Mouse (Mus musculus): Measurements from ENCODE around the gene Olfr576. TPM values are rescaled to one million over a fixed set of nuclear protein-coding genes. Genes with fewer than 3 reads are reported as not detected.
A peak's percentile ranks its signal among the peaks of the same experiment; 100 is the strongest.

Gene Olfr576
- polyA plus RNA-seq (2015; fragmentation: Nextera tagmentation; extraction: Ambion mirVana), result not detected in 2 replicates

- H3K9me3 ChIP-seq (ENCODE audit: control insufficient read depth, low read length), result no peaks in the 10 kb centered on the region
- H3K4me3 ChIP-seq (ENCODE audit: low read length), result no peak within 1 kb of the TSS
- H3K36me3 ChIP-seq (ENCODE audit: control insufficient read depth, insufficient read depth, low read length), result no peaks in the 10 kb centered on the region
- no peak for ATAC-seq
- H3K27ac ChIP-seq (ENCODE audit: low read depth, low read length), result no peak within 1 kb of the TSS
- H3K27me3 ChIP-seq (replicated peaks; ENCODE audit: control insufficient read depth, insufficient read depth, low read length), result no peaks in the 10 kb centered on the region
- no peak within 1 kb of the TSS for H3K4me2 ChIP-seq (ENCODE audit: low read length)
- no peak within 1 kb of the TSS for H3K9ac ChIP-seq (ENCODE audit: low read depth, low read length)
- WGBS, result 54% methylated on average over 2 of the region's 2 CpGs
- no peaks in the 10 kb centered on the region for H3K4me1 ChIP-seq (ENCODE audit: control insufficient read depth, insufficient read depth, low read depth, low read length)
These were observed at the start of gene Olfr576 for GRCm38 (mm10) chr7:102962360-102962759. TSS of gene Olfr576 (plus strand) at chr7:102962660.

- H3K9ac ChIP-seq (ENCODE audit: low read depth, low read length), result no peak overlapping the region
- WGBS, result 47% methylated on average over 1 of the region's 1 CpGs
- H3K4me3 ChIP-seq (ENCODE audit: low read length), result no peak overlapping the region
- no peaks in the 10 kb centered on the region for H3K36me3 ChIP-seq (ENCODE audit: control insufficient read depth, insufficient read depth, low read length)
- H3K4me2 ChIP-seq (ENCODE audit: low read length), result no peak overlapping the region
- no peaks in the 10 kb centered on the region for H3K4me1 ChIP-seq (ENCODE audit: control insufficient read depth, insufficient read depth, low read depth, low read length)
- H3K9me3 ChIP-seq (ENCODE audit: control insufficient read depth, low read length), result no peaks in the 10 kb centered on the region
- ATAC-seq, result no peak
- H3K27ac ChIP-seq (ENCODE audit: low read depth, low read length), result no peak overlapping the region
- H3K27me3 ChIP-seq (replicated peaks; ENCODE audit: control insufficient read depth, insufficient read depth, low read length), result no peaks in the 10 kb centered on the region
These were observed 47.2 kb upstream of the Olfr576 start for GRCm38 (mm10) chr7:102915261-102915660.

GRCm38 (mm10) chr7:102916405-102916804 is 46.1 kb upstream of the Olfr576 start:
- Histone ChIP-seq H3K9me3 (ENCODE audit: control insufficient read depth, low read length) (no peaks in the 10 kb centered on the region), H3K27me3 (replicated peaks; ENCODE audit: control insufficient read depth, insufficient read depth, low read length) (no peaks in the 10 kb centered on the region), H3K36me3 (ENCODE audit: control insufficient read depth, insufficient read depth, low read length) (no peaks in the 10 kb centered on the region), H3K4me1 (ENCODE audit: control insufficient read depth, insufficient read depth, low read depth, low read length) (no peaks in the 10 kb centered on the region), H3K4me3 (ENCODE audit: low read length) (no peak overlapping the region), H3K9ac (ENCODE audit: low read depth, low read length) (no peak overlapping the region), H3K27ac (ENCODE audit: low read depth, low read length) (no peak overlapping the region), H3K4me2 (ENCODE audit: low read length) (no peak overlapping the region)
- WGBS, result 81% methylated on average over 5 of the region's 5 CpGs
- ATAC-seq, result no peak

GRCm38 (mm10) chr7:102917032-102917875 is 45.2 kb upstream of the Olfr576 start, which contains the start of gene Olfr571:
TSS of gene Olfr571 (minus strand) at chr7:102917536.
- Histone ChIP-seq H3K9me3 (ENCODE audit: control insufficient read depth, low read length) (no peaks in the 10 kb centered on the region), H3K9ac (ENCODE audit: low read depth, low read length) (no peak within 1 kb of the TSS), H3K4me3 (ENCODE audit: low read length) (no peak within 1 kb of the TSS), H3K27me3 (replicated peaks; ENCODE audit: control insufficient read depth, insufficient read depth, low read length) (no peaks in the 10 kb centered on the region), H3K4me1 (ENCODE audit: control insufficient read depth, insufficient read depth, low read depth, low read length) (no peaks in the 10 kb centered on the region), H3K27ac (ENCODE audit: low read depth, low read length) (no peak within 1 kb of the TSS), H3K36me3 (ENCODE audit: control insufficient read depth, insufficient read depth, low read length) (no peaks in the 10 kb centered on the region), H3K4me2 (ENCODE audit: low read length) (no peak within 1 kb of the TSS)
- WGBS, result 62% methylated on average over 4 of the region's 4 CpGs
- no peak for ATAC-seq

- H3K4me2 ChIP-seq (ENCODE audit: low read length), result no peak overlapping the region
- no peak overlapping the region for H3K9ac ChIP-seq (ENCODE audit: low read depth, low read length)
- peak; percentile 83; the same call in 1 of the 2 replicates for ATAC-seq
- H3K4me3 ChIP-seq (ENCODE audit: low read length), result no peak overlapping the region
- H3K36me3 ChIP-seq (ENCODE audit: control insufficient read depth, insufficient read depth, low read length), result no peaks in the 10 kb centered on the region
- H3K27me3 ChIP-seq (replicated peaks; ENCODE audit: control insufficient read depth, insufficient read depth, low read length), result no peaks in the 10 kb centered on the region
- H3K9me3 ChIP-seq (ENCODE audit: control insufficient read depth, low read length), result no peaks in the 10 kb centered on the region
- WGBS, result 9% methylated on average over 1 of the region's 1 CpGs
- no peaks in the 10 kb centered on the region for H3K4me1 ChIP-seq (ENCODE audit: control insufficient read depth, insufficient read depth, low read depth, low read length)
- H3K27ac ChIP-seq (ENCODE audit: low read depth, low read length), result no peak overlapping the region
These were observed 42.8 kb upstream of the Olfr576 start for GRCm38 (mm10) chr7:102919632-102920031.

- WGBS, result 88% methylated on average over 1 of the region's 1 CpGs
- no peak within 1 kb of the TSS for H3K4me3 ChIP-seq (ENCODE audit: low read length)
- H3K4me2 ChIP-seq (ENCODE audit: low read length), result no peak within 1 kb of the TSS
- no peaks in the 10 kb centered on the region for H3K9me3 ChIP-seq (ENCODE audit: control insufficient read depth, low read length)
- no peak for ATAC-seq
- no peak within 1 kb of the TSS for H3K9ac ChIP-seq (ENCODE audit: low read depth, low read length)
- H3K4me1 ChIP-seq (ENCODE audit: control insufficient read depth, insufficient read depth, low read depth, low read length), result no peaks in the 10 kb centered on the region
- no peaks in the 10 kb centered on the region for H3K27me3 ChIP-seq (replicated peaks; ENCODE audit: control insufficient read depth, insufficient read depth, low read length)
- no peak within 1 kb of the TSS for H3K27ac ChIP-seq (ENCODE audit: low read depth, low read length)
- H3K36me3 ChIP-seq (ENCODE audit: control insufficient read depth, insufficient read depth, low read length), result no peaks in the 10 kb centered on the region
These were observed 38.4 kb upstream of the Olfr576 start, which contains the start of gene Olfr572 for GRCm38 (mm10) chr7:102924109-102924508. TSS of gene Olfr572 (plus strand) at chr7:102924409.

- Histone ChIP-seq H3K36me3 (ENCODE audit: control insufficient read depth, insufficient read depth, low read length) (no peaks in the 10 kb centered on the region), H3K4me1 (ENCODE audit: control insufficient read depth, insufficient read depth, low read depth, low read length) (no peaks in the 10 kb centered on the region), H3K9me3 (ENCODE audit: control insufficient read depth, low read length) (no peaks in the 10 kb centered on the region), H3K27me3 (replicated peaks; ENCODE audit: control insufficient read depth, insufficient read depth, low read length) (no peaks in the 10 kb centered on the region), H3K4me3 (ENCODE audit: low read length) (no peak overlapping the region), H3K9ac (ENCODE audit: low read depth, low read length) (no peak overlapping the region), H3K27ac (ENCODE audit: low read depth, low read length) (no peak overlapping the region), H3K4me2 (ENCODE audit: low read length) (no peak overlapping the region)
- WGBS, result 80% methylated on average over 3 of the region's 3 CpGs
- ATAC-seq, result no peak
These were observed 35.4 kb upstream of the Olfr576 start for GRCm38 (mm10) chr7:102927105-102927504.

- no peak for ATAC-seq
These were observed 20.0 kb upstream of the Olfr576 start, which contains the start of gene Olfr573-ps1 for GRCm38 (mm10) chr7:102942475-102942874. TSS of gene Olfr573-ps1 (minus strand) at chr7:102942575.

GRCm38 (mm10) chr7:102943417-102943816 is 19.0 kb upstream of the Olfr576 start:
- ATAC-seq, result no peak
- Histone ChIP-seq H3K9ac (ENCODE audit: low read depth, low read length) (no peak overlapping the region), H3K9me3 (ENCODE audit: control insufficient read depth, low read length) (no peaks in the 10 kb centered on the region), H3K4me3 (ENCODE audit: low read length) (no peak overlapping the region), H3K27me3 (replicated peaks; ENCODE audit: control insufficient read depth, insufficient read depth, low read length) (no peaks in the 10 kb centered on the region), H3K27ac (ENCODE audit: low read depth, low read length) (no peak overlapping the region), H3K36me3 (ENCODE audit: control insufficient read depth, insufficient read depth, low read length) (no peaks in the 10 kb centered on the region), H3K4me1 (ENCODE audit: control insufficient read depth, insufficient read depth, low read depth, low read length) (no peaks in the 10 kb centered on the region), H3K4me2 (ENCODE audit: low read length) (no peak overlapping the region)
- WGBS, result 82% methylated on average over 1 of the region's 1 CpGs

More at GRCm38 (mm10) chr7:102942475-102942874, 20.0 kb upstream of the Olfr576 start, which contains the start of gene Olfr573-ps1:
- Histone ChIP-seq H3K9ac (ENCODE audit: low read depth, low read length) (no peak within 1 kb of the TSS), H3K4me2 (ENCODE audit: low read length) (no peak within 1 kb of the TSS), H3K9me3 (ENCODE audit: control insufficient read depth, low read length) (no peaks in the 10 kb centered on the region), H3K4me1 (ENCODE audit: control insufficient read depth, insufficient read depth, low read depth, low read length) (no peaks in the 10 kb centered on the region), H3K4me3 (ENCODE audit: low read length) (no peak within 1 kb of the TSS), H3K27ac (ENCODE audit: low read depth, low read length) (no peak within 1 kb of the TSS), H3K36me3 (ENCODE audit: control insufficient read depth, insufficient read depth, low read length) (no peaks in the 10 kb centered on the region), H3K27me3 (replicated peaks; ENCODE audit: control insufficient read depth, insufficient read depth, low read length) (no peaks in the 10 kb centered on the region)
- 97% methylated on average over 2 of the region's 2 CpGs for WGBS
